Mouse (Mus musculus): ENCODE results near the gene Dnm3. TPM values are rescaled to one million over a fixed set of nuclear protein-coding genes. Genes with fewer than 3 reads are reported as not detected.

Dnm3 gene
- not detected in 2 replicates for polyA plus RNA-seq (2012; ENCODE audit: insufficient read depth, insufficient read length, low replicate concordance, missing spikeins)

DNA sequence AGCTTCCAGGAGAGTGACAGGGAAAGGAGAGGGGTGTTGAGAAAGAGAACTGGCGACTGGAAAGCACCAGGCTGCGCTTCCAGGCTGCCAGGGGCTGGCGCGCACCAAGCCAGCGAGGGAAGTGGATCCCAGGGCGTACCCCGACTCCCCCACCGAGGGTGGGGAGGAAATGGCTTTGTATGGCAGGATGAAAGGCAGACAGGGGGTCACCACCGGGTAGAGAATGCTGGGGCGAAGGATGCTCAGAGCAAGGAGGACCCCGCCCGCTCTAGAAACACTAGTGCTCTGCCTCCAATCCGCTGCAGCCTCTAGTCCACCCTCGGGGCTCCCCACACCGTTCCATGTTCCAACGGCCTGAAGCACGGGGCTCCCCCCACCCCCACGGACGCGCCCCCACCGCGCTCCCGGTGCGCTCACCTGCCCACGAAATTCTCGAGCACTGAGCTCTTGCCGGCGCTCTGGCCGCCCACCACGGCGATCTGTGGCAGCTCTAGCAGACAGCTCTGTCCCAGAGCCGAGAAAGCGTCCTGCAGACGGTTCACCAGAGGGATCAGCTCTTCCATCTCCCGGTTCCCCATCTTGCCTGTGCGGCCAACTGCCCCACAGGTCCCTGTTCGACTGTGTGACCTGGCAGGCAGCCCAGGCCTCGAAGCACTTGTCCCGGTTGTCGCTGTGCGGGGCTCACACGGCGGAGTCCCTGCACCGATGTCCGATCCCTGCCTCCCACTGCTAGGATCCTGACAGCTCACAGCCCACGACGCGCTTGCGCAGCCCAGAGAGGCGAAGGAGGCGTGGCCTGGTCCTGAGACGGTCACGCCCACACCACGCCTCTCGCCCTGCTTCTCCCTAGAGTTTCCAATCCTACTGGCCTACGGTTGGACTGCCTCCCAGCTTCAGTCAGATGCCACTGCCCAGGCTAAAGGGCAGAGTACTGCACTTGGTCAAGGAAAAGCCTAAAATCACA lies at the start of gene Dnm3:
Gene Dnm3 (minus strand): TSS at position 789 of the 964 bp plus-strand sequence.
- under 1% methylated on average over 56 of the region's 56 CpGs for WGBS
- TF ChIP-seq POLR2A (IDR thresholded peaks at IDR 0.05; ENCODE audit: insufficient read depth, low read depth, low read length) (peak; percentile 85), CTCF (IDR thresholded peaks at IDR 0.05; ENCODE audit: insufficient read depth, low read depth, low read length) (no peak)
- Histone ChIP-seq H3K4me3 (ENCODE audit: insufficient read depth, low read depth, low read length) (peak within 1 kb of the TSS; percentile 75), H3K27ac (ENCODE audit: insufficient read depth, low read depth, low read length) (peak within 1 kb of the TSS; percentile 23; the same call in 1 of the 2 replicates), H3K4me1 (ENCODE audit: control insufficient read depth, insufficient read depth, low read length) (peaks cover 5% of the 10 kb centered on the region)

GRCm38 (mm10) chr1:162515116-162515515 lies 37.3 kb upstream of the Dnm3 start:
- 84% methylated on average over 1 of the region's 1 CpGs for WGBS
- Histone ChIP-seq H3K4me1 (ENCODE audit: control insufficient read depth, insufficient read depth, low read length) (no peaks in the 10 kb centered on the region), H3K4me3 (ENCODE audit: insufficient read depth, low read depth, low read length) (no peak overlapping the region), H3K27ac (ENCODE audit: insufficient read depth, low read depth, low read length) (no peak overlapping the region)
- no peak for TF ChIP-seq POLR2A (IDR thresholded peaks at IDR 0.05; ENCODE audit: insufficient read depth, low read depth, low read length)
- TF ChIP-seq CTCF (IDR thresholded peaks at IDR 0.05; ENCODE audit: insufficient read depth, low read depth, low read length): no peak

DNA sequence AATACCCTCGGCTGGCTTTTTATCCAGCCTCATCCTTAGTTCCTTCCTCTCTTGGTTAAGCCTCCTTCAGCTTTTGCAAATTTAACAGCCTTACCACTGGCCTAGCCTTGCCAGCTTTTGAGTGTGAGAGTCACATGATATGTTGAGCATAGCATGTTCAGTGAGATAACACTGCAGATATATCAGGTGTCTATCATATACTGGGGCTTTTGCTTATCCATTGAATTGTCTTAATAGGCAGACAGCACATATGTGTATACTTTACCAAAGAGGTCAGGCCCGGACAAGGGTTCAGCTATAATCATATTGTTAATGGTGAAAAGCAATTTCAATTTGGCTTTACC lies 32.2 kb upstream of the Dnm3 start:
- 74% methylated on average over 2 of the region's 2 CpGs for WGBS
- TF ChIP-seq CTCF (IDR thresholded peaks at IDR 0.05; ENCODE audit: insufficient read depth, low read depth, low read length) (no peak), POLR2A (IDR thresholded peaks at IDR 0.05; ENCODE audit: insufficient read depth, low read depth, low read length) (no peak)
- Histone ChIP-seq H3K4me1 (ENCODE audit: control insufficient read depth, insufficient read depth, low read length) (peaks cover 5% of the 10 kb centered on the region), H3K27ac (ENCODE audit: insufficient read depth, low read depth, low read length) (no peak overlapping the region), H3K4me3 (ENCODE audit: insufficient read depth, low read depth, low read length) (no peak overlapping the region)

GRCm38 (mm10) chr1:162509329-162510012 lies 31.6 kb upstream of the Dnm3 start:
- WGBS: 41% methylated on average over 12 of the region's 12 CpGs
- Histone ChIP-seq H3K27ac (ENCODE audit: insufficient read depth, low read depth, low read length) (no peak overlapping the region), H3K4me3 (ENCODE audit: insufficient read depth, low read depth, low read length) (no peak overlapping the region), H3K4me1 (ENCODE audit: control insufficient read depth, insufficient read depth, low read length) (peaks cover 5% of the 10 kb centered on the region)
- no peak for TF ChIP-seq CTCF (IDR thresholded peaks at IDR 0.05; ENCODE audit: insufficient read depth, low read depth, low read length)
- TF ChIP-seq POLR2A (IDR thresholded peaks at IDR 0.05; ENCODE audit: insufficient read depth, low read depth, low read length): no peak

DNA sequence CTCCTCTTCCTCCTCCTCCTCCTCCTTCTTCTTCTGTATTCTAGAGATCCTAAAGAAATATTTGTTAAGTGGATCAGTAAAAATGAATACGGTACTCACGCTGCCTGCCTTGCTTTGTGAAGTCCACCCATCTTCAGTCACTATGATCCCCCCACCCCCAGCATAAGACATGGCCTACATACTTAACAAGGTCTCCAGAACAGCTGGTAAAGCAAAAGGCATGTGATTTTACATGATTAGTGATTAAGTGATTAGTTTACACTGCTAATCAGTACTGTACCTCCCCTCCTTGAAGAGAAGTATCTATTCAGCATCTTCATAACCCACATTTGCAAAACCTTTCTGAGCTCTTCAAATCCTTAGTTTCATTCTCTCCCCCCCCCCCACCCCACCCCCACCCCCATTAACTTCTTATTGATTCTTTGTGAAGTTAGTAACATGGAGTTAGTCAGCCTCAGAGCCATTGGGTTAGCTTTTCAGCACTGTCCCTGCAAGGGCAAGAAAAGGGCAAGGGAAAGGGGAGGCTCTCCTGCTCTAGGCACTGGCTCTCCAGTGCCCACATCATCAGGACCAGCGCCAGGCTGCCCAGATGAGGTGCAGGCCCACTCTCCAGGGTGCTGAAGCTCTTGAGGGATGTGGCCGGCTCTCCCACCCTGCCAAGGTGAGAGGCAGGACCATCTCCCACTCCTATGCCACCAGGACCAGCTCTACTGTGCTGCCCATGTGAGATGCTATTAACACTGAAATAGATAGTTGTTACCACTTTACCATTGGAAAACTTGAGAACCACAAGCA lies 30.6 kb upstream of the Dnm3 start:
- no peak for TF ChIP-seq POLR2A (IDR thresholded peaks at IDR 0.05; ENCODE audit: insufficient read depth, low read depth, low read length)
- H3K27ac ChIP-seq (ENCODE audit: insufficient read depth, low read depth, low read length): no peak overlapping the region
- H3K4me3 ChIP-seq (ENCODE audit: insufficient read depth, low read depth, low read length): no peak overlapping the region
- WGBS: 87% methylated on average over 4 of the region's 4 CpGs
- peaks cover 5% of the 10 kb centered on the region for H3K4me1 ChIP-seq (ENCODE audit: control insufficient read depth, insufficient read depth, low read length)

- H3K4me3 ChIP-seq (ENCODE audit: insufficient read depth, low read depth, low read length): no peak overlapping the region
- peaks cover 5% of the 10 kb centered on the region for H3K4me1 ChIP-seq (ENCODE audit: control insufficient read depth, insufficient read depth, low read length)
- WGBS: 82% methylated on average over 4 of the region's 4 CpGs
- H3K27ac ChIP-seq (ENCODE audit: insufficient read depth, low read depth, low read length): no peak overlapping the region
- TF ChIP-seq POLR2A (IDR thresholded peaks at IDR 0.05; ENCODE audit: insufficient read depth, low read depth, low read length): no peak
- no peak for TF ChIP-seq CTCF (IDR thresholded peaks at IDR 0.05; ENCODE audit: insufficient read depth, low read depth, low read length)
These were observed 28.7 kb upstream of the Dnm3 start for GRCm38 (mm10) chr1:162506516-162506915.

GRCm38 (mm10) chr1:162505649-162506048 lies 27.8 kb upstream of the Dnm3 start:
- TF ChIP-seq CTCF (IDR thresholded peaks at IDR 0.05; ENCODE audit: insufficient read depth, low read depth, low read length) (no peak), POLR2A (IDR thresholded peaks at IDR 0.05; ENCODE audit: insufficient read depth, low read depth, low read length) (no peak)
- Histone ChIP-seq H3K27ac (ENCODE audit: insufficient read depth, low read depth, low read length) (no peak overlapping the region), H3K4me1 (ENCODE audit: control insufficient read depth, insufficient read depth, low read length) (peaks cover 5% of the 10 kb centered on the region), H3K4me3 (ENCODE audit: insufficient read depth, low read depth, low read length) (no peak overlapping the region)
- WGBS: 91% methylated on average over 6 of the region's 6 CpGs

DNA sequence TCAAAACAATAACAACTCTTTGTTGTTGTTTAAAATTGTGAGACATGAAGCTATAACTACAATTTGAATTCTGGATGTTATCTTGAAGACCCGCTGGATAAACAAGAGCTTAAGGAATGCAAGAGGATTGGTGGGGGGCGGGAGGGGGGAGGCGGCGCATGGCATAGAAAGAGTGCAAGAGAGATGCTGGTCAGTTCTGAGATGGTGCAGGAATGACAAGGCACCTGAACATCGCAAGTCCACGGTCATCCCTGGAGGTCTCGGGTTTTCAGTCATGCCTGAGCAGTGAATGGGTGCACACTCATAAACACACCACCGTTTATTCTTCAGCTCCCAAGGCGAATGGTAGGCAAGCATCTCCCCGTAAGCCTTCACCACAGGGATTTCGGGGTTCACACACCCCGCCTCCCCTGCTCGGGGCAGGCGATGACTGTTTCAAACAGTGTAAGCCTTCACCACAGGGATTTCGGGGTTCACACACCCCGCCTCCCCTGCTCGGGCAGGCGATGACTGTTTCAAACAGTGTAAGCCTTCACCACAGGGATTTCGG lies 1.2 kb downstream of the Dnm3 start:
- 3% methylated on average over 19 of the region's 19 CpGs for WGBS

More for the DNA sequence above, 1.2 kb downstream of the Dnm3 start:
- TF ChIP-seq CTCF (IDR thresholded peaks at IDR 0.05; ENCODE audit: insufficient read depth, low read depth, low read length) (no peak), POLR2A (IDR thresholded peaks at IDR 0.05; ENCODE audit: insufficient read depth, low read depth, low read length) (no peak)
- H3K4me1 ChIP-seq (ENCODE audit: control insufficient read depth, insufficient read depth, low read length): peaks cover 5% of the 10 kb centered on the region
- no peak overlapping the region for H3K27ac ChIP-seq (ENCODE audit: insufficient read depth, low read depth, low read length)
- H3K4me3 ChIP-seq (ENCODE audit: insufficient read depth, low read depth, low read length): peak overlapping the region; percentile 75

Data from olfactory bulb, adult 2 months (tissue).